Mouse (Mus musculus) ES-E14 (cell line): ENCODE measurements around the gene Ankrd9.

Experiments used
- CHD2 ChIP-seq: IDR thresholded peaks from 2 replicates; pipeline ENCODE4 v1.6.1; 2014; ENCODE audit warnings: mild to moderate bottlenecking, low read depth, low read length, inconsistent platforms
- HCFC1 ChIP-seq: IDR thresholded peaks from 2 replicates; pipeline ENCODE4 v1.6.1; 2012; ENCODE audit warnings: low read length, inconsistent platforms, borderline replicate concordance; ENCODE audit not compliant: insufficient read depth
- ZC3H11A ChIP-seq: IDR thresholded peaks from 2 replicates; pipeline ENCODE4 v1.6.1; 2012; ENCODE audit warnings: low read depth, mild to moderate bottlenecking, inconsistent platforms, low read length, borderline replicate concordance
- ZNF384 ChIP-seq: IDR thresholded peaks from 2 replicates; pipeline ENCODE4 v1.6.1; 2012; ENCODE audit warnings: low read depth, low read length, inconsistent platforms

DNA sequence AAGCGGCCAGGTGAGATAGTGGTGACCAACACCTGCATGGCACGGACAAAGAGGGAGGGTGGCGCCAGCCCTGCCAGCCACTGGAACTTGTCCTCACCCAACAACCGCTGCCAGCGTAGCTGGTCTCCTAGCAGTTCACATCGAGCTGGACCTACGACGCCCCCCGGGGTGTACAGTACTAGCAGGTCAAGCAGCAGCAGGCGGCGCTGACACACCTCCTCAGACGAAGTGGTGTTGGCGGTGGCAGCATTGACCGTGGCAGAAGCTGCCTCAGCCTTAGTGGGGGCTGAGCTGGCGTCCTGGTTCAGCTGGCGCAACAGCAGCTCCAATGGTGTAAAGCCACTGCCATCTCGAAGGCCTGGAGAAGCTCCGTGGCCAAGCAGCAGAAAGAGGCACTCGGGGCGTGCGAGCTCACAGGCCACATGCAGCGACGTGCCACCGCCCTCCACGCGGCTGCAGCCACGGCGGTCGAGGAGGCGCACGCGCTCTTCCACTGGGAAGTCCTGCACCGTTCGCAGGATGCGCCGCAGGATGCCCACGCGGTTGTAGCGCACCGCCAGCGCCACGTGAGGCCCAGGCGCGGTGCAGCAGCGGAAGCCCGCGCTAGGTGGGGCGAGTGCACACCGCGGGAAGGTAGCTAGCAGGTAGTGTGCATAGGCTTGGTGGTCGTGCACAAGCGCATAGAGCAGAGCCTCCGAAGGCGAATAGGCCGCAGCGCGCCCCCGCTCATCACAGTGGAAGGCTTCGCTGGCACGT lies 2.1 kb downstream of the Ankrd9 start:
- TF ChIP-seq ZC3H11A (no peak), ZNF384 (no peak), HCFC1 (no peak), CHD2 (no peak)
